Mouse (Mus musculus) C2C12 (cell line): Measurements from ENCODE around the gene Ndufa7. TPM values are rescaled to one million over a fixed set of nuclear protein-coding genes. Genes with fewer than 3 reads are reported as not detected.

Experiments
- H3K27me3 ChIP-seq: one replicate; pipeline ENCODE4 v1.6.1; 2011; ENCODE audit not compliant: control insufficient read depth, insufficient read depth, insufficient read length
- H3K36me3 ChIP-seq: one replicate; pipeline ENCODE4 v1.6.1; 2011; ENCODE audit not compliant: control insufficient read depth, insufficient read depth
- H3K4me3 ChIP-seq: one replicate; pipeline ENCODE4 v1.5.1; 2011; ENCODE audit warnings: mild to moderate bottlenecking, control low read depth; ENCODE audit not compliant: poor library complexity, insufficient read depth, severe bottlenecking
- H3K79me2 ChIP-seq: one replicate; pipeline ENCODE4 v1.6.1; 2011; ENCODE audit not compliant: control insufficient read depth, insufficient read depth
- H3K79me3 ChIP-seq: one replicate; pipeline ENCODE4 v1.6.1; 2011; ENCODE audit warnings: low read depth, control low read depth
- H3ac ChIP-seq: one replicate; pipeline ENCODE3; 2011; ENCODE audit warnings: low read depth; ENCODE audit not compliant: control insufficient read depth, insufficient read length
- CEBPB ChIP-seq: IDR thresholded peaks from one replicate; pipeline ENCODE4 v1.6.1; 2011; ENCODE audit warnings: low read depth, mild to moderate bottlenecking, control low read depth, moderate library complexity
- CTCF ChIP-seq: IDR thresholded peaks from one replicate; pipeline ENCODE4 v1.5.1; 2011; ENCODE audit not compliant: control insufficient read depth, insufficient read depth, insufficient read length
- FOSL1 ChIP-seq: IDR thresholded peaks from one replicate; pipeline ENCODE4 v1.8.0; 2011; ENCODE audit warnings: mild to moderate bottlenecking, low read length; ENCODE audit not compliant: poor library complexity, insufficient read depth, severe bottlenecking
- MAX ChIP-seq: IDR thresholded peaks from one replicate; pipeline ENCODE4 v1.6.1; 2011; ENCODE audit warnings: mild to moderate bottlenecking, control low read depth
- MYOD1 ChIP-seq: IDR thresholded peaks from one replicate; pipeline ENCODE4 v1.6.1; 2011; ENCODE audit warnings: low read depth; ENCODE audit not compliant: control insufficient read depth, insufficient read length
- MYOG ChIP-seq: IDR thresholded peaks from one replicate; pipeline ENCODE4 v1.6.1; 2011; ENCODE audit not compliant: control insufficient read depth, insufficient read length; ENCODE audit errors: extremely low read depth
- USF1 ChIP-seq: IDR thresholded peaks from one replicate; pipeline ENCODE4 v1.6.1; 2011; ENCODE audit warnings: low read depth, mild to moderate bottlenecking, control low read depth, moderate library complexity
- polyA plus RNA-seq: library from polyadenylated mRNA; unstranded; fragments of >200 nt; fragmentation: generic; extraction: Trizol; gene quantifications from one replicate; pipeline ENCODE4 v1.2.1, GENCODE M21; 2012; ENCODE audit warnings: missing spikeins

Ndufa7 gene
- polyA plus RNA-seq, 1 experiment: 493 TPM

GRCm38 (mm10) chr17:33780431-33780830 lies 43.9 kb upstream of the Ndufa7 start:
- Histone ChIP-seq H3K36me3 (peaks cover 35% of the 10 kb centered on the region), H3K4me3 (peak overlapping the region; percentile 51), H3K79me2 (peaks cover 51% of the 10 kb centered on the region), H3K27me3 (no peaks in the 10 kb centered on the region), H3K79me3 (peaks cover 15% of the 10 kb centered on the region), H3ac (no peak overlapping the region)
- TF ChIP-seq USF1 (no peak), CEBPB (peak; percentile 50), MYOD1 (peak; percentile 65)

GRCm38 (mm10) chr17:33781124-33781977 lies 43.0 kb upstream of the Ndufa7 start, which contains the start of gene Angptl4:
TSS of gene Angptl4 (minus strand) at chr17:33781830.
- H3ac ChIP-seq: peak within 1 kb of the TSS; percentile 48
- no peaks in the 10 kb centered on the region for H3K27me3 ChIP-seq
- TF ChIP-seq CTCF (no peak), FOSL1 (no peak), USF1 (peak; percentile 32), MAX (peak; percentile 95), MYOG (no peak), CEBPB (no peak)
- H3K4me3 ChIP-seq: peak within 1 kb of the TSS; percentile 51
- peaks cover 15% of the 10 kb centered on the region for H3K79me3 ChIP-seq
- peaks cover 51% of the 10 kb centered on the region for H3K79me2 ChIP-seq
- peaks cover 26% of the 10 kb centered on the region for H3K36me3 ChIP-seq

GRCm38 (mm10) chr17:33782067-33782466 lies 42.3 kb upstream of the Ndufa7 start:
- Histone ChIP-seq H3K79me2 (peaks cover 48% of the 10 kb centered on the region), H3K36me3 (peaks cover 19% of the 10 kb centered on the region), H3ac (no peak overlapping the region), H3K27me3 (no peaks in the 10 kb centered on the region), H3K79me3 (peaks cover 15% of the 10 kb centered on the region), H3K4me3 (peak overlapping the region; percentile 51)
- TF ChIP-seq MYOD1: no peak
- no peak for TF ChIP-seq FOSL1
- no peak for TF ChIP-seq MYOG
- no peak for TF ChIP-seq CTCF
- TF ChIP-seq USF1: no peak

GRCm38 (mm10) chr17:33783408-33783807 lies 41.0 kb upstream of the Ndufa7 start:
- Histone ChIP-seq H3K79me2 (peaks cover 35% of the 10 kb centered on the region), H3K79me3 (peaks cover 9% of the 10 kb centered on the region), H3K4me3 (no peak overlapping the region), H3K36me3 (peaks cover 5% of the 10 kb centered on the region), H3ac (no peak overlapping the region), H3K27me3 (no peaks in the 10 kb centered on the region)
- TF ChIP-seq CEBPB (no peak), FOSL1 (peak; percentile 39), MAX (peak; percentile 98), MYOD1 (peak; percentile 82)

- H3K27me3 ChIP-seq: no peaks in the 10 kb centered on the region
- peaks cover 3% of the 10 kb centered on the region for H3K79me3 ChIP-seq
- TF ChIP-seq MYOD1: peak; percentile 8
- no peak for TF ChIP-seq FOSL1
- no peak for TF ChIP-seq MYOG
- no peak for TF ChIP-seq MAX
- TF ChIP-seq USF1: no peak
- TF ChIP-seq CEBPB: peak; percentile 15
- TF ChIP-seq CTCF: no peak
- H3K79me2 ChIP-seq: peaks cover 19% of the 10 kb centered on the region
- H3K36me3 ChIP-seq: no peaks in the 10 kb centered on the region
- H3ac ChIP-seq: no peak overlapping the region
- H3K4me3 ChIP-seq: no peak overlapping the region
These were observed 39.4 kb upstream of the Ndufa7 start for GRCm38 (mm10) chr17:33784939-33785338.

- no peak for TF ChIP-seq CEBPB
- no peaks in the 10 kb centered on the region for H3K27me3 ChIP-seq
- peaks cover 2% of the 10 kb centered on the region for H3K79me3 ChIP-seq
- peaks cover 5% of the 10 kb centered on the region for H3K79me2 ChIP-seq
- no peak overlapping the region for H3ac ChIP-seq
- H3K4me3 ChIP-seq: no peak overlapping the region
- H3K36me3 ChIP-seq: no peaks in the 10 kb centered on the region
These were observed 38.0 kb upstream of the Ndufa7 start for GRCm38 (mm10) chr17:33786375-33786774.
